Mouse (Mus musculus) liver, embryonic 16.5 days (tissue): Measurements from ENCODE around the gene Rapgef4. TPM values are rescaled to one million over a fixed set of nuclear protein-coding genes. Genes with fewer than 3 reads are reported as not detected.

Experiments used
- ATAC-seq: fragments of 200-750 bp; cut with Nextera tagmentation; 2 replicates; pipeline ENCODE4 v1.8.0; 2017; ENCODE audit warnings: low read depth, mild to moderate bottlenecking, moderate number of reproducible peaks, moderate library complexity
- H3K27ac ChIP-seq: fragments of 300-500 bp; sonication (generic); 2 replicates; pipeline ENCODE4 v1.5.1; 2014; ENCODE audit warnings: mild to moderate bottlenecking, low read length
- H3K27me3 ChIP-seq: fragments of 300-500 bp; sonication (generic); 2 replicates; pipeline ENCODE4 v1.6.1; 2014; ENCODE audit warnings: low read depth, low read length, mixed read lengths; ENCODE audit not compliant: control insufficient read depth, insufficient read depth
- H3K36me3 ChIP-seq: fragments of 300-500 bp; sonication (generic); 2 replicates; pipeline ENCODE4 v1.6.1; 2014; ENCODE audit warnings: mild to moderate bottlenecking; ENCODE audit not compliant: control insufficient read depth, insufficient read depth
- H3K4me1 ChIP-seq: fragments of 300-500 bp; sonication (generic); 2 replicates; pipeline ENCODE4 v1.6.1; 2014; ENCODE audit warnings: low read depth, low read length, mixed read lengths; ENCODE audit not compliant: control insufficient read depth
- H3K4me2 ChIP-seq: fragments of 300-500 bp; sonication (generic); 2 replicates; pipeline ENCODE4 v1.6.1; 2014; ENCODE audit warnings: low read depth, low read length, mixed read lengths
- H3K4me3 ChIP-seq: fragments of 300-500 bp; sonication (generic); 2 replicates; pipeline ENCODE4 v1.5.1; 2014; ENCODE audit warnings: low read depth, mild to moderate bottlenecking, low read length
- H3K9ac ChIP-seq: fragments of 300-500 bp; sonication (generic); 2 replicates; pipeline ENCODE4 v1.6.1; 2014; ENCODE audit warnings: low read depth, low read length
- H3K9me3 ChIP-seq: fragments of 300-500 bp; sonication (generic); replicated peaks from 2 replicates; pipeline ENCODE4 v1.6.1; 2016; ENCODE audit warnings: low read length; ENCODE audit not compliant: control insufficient read depth
- WGBS: fragments of 180-500 bp; shearing (Covaris S2); extraction: QIAGEN DNeasy Blood & Tissue Kit; methylation state at CpG from one replicate; pipeline ENCODE4 v1.1.7; 2014; ENCODE audit not compliant: insufficient replicate concordance; 5-methylcytosine and 5-hydroxymethylcytosine counted together
- polyA plus RNA-seq: library from polyadenylated mRNA; unstranded; fragments of >200 nt; fragmentation: Nextera tagmentation; extraction: Ambion mirVana; gene quantifications from 2 replicates; pipeline ENCODE4 v1.2.1, GENCODE M21; 2015

Gene Rapgef4
- polyA plus RNA-seq, 1 experiment from 2014 or later, result 7.8 TPM

DNA sequence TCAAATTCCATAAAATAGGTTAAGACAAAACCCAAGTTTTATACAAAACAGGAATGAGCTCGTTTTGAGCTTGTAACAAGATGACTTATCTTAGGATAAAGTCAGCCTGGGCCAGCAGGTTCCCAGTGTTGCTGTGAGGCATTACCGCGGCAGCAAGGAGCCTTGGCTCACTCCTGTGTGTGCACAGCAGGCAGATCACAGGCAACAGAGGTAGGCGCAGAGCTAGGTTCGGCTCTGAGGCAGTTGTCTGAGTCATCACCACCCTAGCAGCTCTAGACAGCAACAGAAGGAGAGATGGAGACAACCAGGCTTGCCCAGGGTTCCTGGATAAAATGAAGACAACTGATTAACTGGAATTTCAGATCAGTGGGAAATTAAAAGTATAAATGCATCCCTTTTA, 35.0 kb downstream of the Rapgef4 start:
- Histone ChIP-seq H3K4me2 (no peak overlapping the region), H3K27ac (no peak overlapping the region), H3K4me3 (no peak overlapping the region), H3K4me1 (no peaks in the 10 kb centered on the region), H3K36me3 (no peaks in the 10 kb centered on the region), H3K9me3 (no peaks in the 10 kb centered on the region), H3K27me3 (no peaks in the 10 kb centered on the region), H3K9ac (no peak overlapping the region)
- WGBS, result 36% methylated on average over 5 of the region's 5 CpGs
- no peak for ATAC-seq

DNA sequence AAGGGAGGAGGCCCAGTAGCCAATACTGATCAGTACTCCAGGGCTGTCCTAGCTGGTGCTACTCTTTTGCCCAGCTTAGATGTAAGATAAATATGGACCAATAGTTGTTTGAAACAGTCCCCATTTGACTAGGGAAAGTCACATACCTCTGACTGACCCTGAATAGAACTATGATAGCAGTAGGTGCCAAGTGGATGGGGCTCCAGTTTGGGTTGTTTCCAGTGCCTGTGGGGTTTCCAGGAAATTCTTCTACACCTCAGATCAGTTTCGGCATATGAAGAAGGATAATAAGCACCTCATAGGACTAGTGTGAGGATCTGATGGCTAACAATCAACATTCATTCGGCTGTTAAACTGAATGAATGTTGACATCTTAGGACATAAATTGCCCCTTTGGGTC, 36.1 kb downstream of the Rapgef4 start:
- Histone ChIP-seq H3K27me3 (no peaks in the 10 kb centered on the region), H3K9me3 (no peaks in the 10 kb centered on the region), H3K4me3 (no peak overlapping the region), H3K27ac (no peak overlapping the region), H3K9ac (no peak overlapping the region), H3K36me3 (no peaks in the 10 kb centered on the region), H3K4me1 (no peaks in the 10 kb centered on the region), H3K4me2 (no peak overlapping the region)
- ATAC-seq, result no peak
- WGBS, result 64% methylated on average over 2 of the region's 2 CpGs

DNA sequence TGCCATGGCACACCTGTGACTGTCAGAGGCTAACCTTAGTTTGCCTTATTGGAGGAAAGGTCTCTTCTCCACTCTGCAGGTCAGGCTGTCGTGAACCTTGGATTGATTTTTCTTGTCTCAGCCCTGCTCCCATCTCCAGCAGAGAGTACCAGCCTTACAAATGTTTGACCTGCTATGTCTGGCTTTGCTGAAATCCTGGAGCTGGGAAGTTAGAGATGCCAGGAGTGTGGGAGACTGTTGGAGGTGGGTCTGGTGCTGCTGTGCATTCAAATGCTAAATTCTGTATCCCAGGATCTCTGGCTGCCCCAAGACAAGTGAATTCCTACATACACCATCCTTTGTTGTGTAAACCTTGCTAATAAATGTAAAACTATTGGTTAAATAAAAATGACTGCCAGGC, 37.7 kb downstream of the Rapgef4 start:
- Histone ChIP-seq H3K9ac (no peak overlapping the region), H3K4me2 (no peak overlapping the region), H3K4me3 (no peak overlapping the region), H3K9me3 (no peaks in the 10 kb centered on the region), H3K36me3 (no peaks in the 10 kb centered on the region), H3K27ac (no peak overlapping the region), H3K27me3 (no peaks in the 10 kb centered on the region), H3K4me1 (no peaks in the 10 kb centered on the region)
- 34% methylated on average over 1 of the region's 1 CpGs for WGBS
- no peak for ATAC-seq

DNA sequence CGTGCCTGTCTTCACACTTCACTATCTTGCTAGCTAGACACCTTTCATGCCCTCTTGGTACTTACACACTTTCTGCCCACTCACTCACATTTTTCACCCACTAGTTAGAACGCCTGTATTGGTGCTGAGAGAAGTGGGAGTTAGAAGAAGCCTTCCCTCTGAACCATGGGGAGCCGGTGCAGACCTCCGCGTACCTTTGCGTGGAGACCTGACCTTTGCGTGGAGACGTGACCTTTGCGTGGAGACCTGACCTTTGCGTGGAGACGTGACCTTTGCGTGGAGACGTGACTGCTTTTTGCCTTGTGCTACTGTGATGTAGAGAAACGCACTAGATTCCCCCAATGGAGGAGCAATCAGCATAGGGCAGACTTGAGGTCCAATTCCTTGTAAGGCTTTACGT, 39.7 kb downstream of the Rapgef4 start:
- whole genome bisulfite sequencing, result 79% methylated on average over 15 of the region's 15 CpGs
- Histone ChIP-seq H3K4me1 (no peaks in the 10 kb centered on the region), H3K9me3 (no peaks in the 10 kb centered on the region), H3K4me3 (no peak overlapping the region), H3K27ac (no peak overlapping the region), H3K9ac (no peak overlapping the region), H3K27me3 (no peaks in the 10 kb centered on the region), H3K36me3 (no peaks in the 10 kb centered on the region), H3K4me2 (no peak overlapping the region)
- no peak for ATAC-seq

GRCm38 (mm10) chr2:72021440-72021839, 40.4 kb downstream of the Rapgef4 start:
- WGBS, result 67% methylated on average over 5 of the region's 5 CpGs

DNA sequence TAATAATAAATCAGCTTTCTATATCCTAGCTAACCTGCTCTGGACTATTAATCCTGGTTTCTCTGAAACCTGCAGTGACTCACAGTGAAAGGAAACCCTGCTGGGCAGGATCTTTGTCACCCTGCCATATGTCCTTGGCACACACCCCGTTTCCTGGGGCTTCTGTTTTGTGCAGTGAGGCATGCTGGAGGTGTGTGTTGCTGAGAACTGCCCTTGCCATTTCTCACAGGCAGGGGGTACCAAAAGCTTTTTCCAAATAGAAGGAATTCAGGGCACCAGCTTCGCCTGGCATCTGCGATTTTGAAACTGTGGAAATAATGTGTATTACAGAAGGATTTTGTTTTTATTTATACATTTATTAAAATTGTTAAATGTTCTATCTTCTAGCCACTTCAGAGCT, 40.8 kb downstream of the Rapgef4 start:
- ATAC-seq, result no peak
- H3K9me3 ChIP-seq, result no peaks in the 10 kb centered on the region
- H3K4me2 ChIP-seq, result no peak overlapping the region
- H3K4me3 ChIP-seq, result no peak overlapping the region
- 55% methylated on average over 3 of the region's 3 CpGs for WGBS
- no peaks in the 10 kb centered on the region for H3K27me3 ChIP-seq
- no peaks in the 10 kb centered on the region for H3K4me1 ChIP-seq
- H3K27ac ChIP-seq, result no peak overlapping the region
- no peaks in the 10 kb centered on the region for H3K36me3 ChIP-seq
- H3K9ac ChIP-seq, result no peak overlapping the region

More at GRCm38 (mm10) chr2:72021440-72021839, 40.4 kb downstream of the Rapgef4 start:
- Histone ChIP-seq H3K27me3 (no peaks in the 10 kb centered on the region), H3K4me2 (no peak overlapping the region), H3K9me3 (no peaks in the 10 kb centered on the region), H3K36me3 (no peaks in the 10 kb centered on the region), H3K4me3 (no peak overlapping the region), H3K27ac (no peak overlapping the region), H3K9ac (no peak overlapping the region), H3K4me1 (no peaks in the 10 kb centered on the region)
- ATAC-seq, result no peak

GRCm38 (mm10) chr2:72023791-72024190, 42.8 kb downstream of the Rapgef4 start:
- Histone ChIP-seq H3K4me2 (no peak overlapping the region), H3K36me3 (no peaks in the 10 kb centered on the region), H3K4me1 (no peaks in the 10 kb centered on the region), H3K4me3 (no peak overlapping the region), H3K9me3 (no peaks in the 10 kb centered on the region), H3K27ac (no peak overlapping the region), H3K27me3 (no peaks in the 10 kb centered on the region), H3K9ac (no peak overlapping the region)
- no peak for ATAC-seq
- 68% methylated on average over 5 of the region's 5 CpGs for WGBS

GRCm38 (mm10) chr2:72025660-72026059, 44.6 kb downstream of the Rapgef4 start:
- no peak for ATAC-seq
- Histone ChIP-seq H3K4me3 (no peak overlapping the region), H3K27ac (no peak overlapping the region), H3K27me3 (no peaks in the 10 kb centered on the region), H3K9ac (no peak overlapping the region), H3K9me3 (no peaks in the 10 kb centered on the region), H3K36me3 (no peaks in the 10 kb centered on the region), H3K4me1 (no peaks in the 10 kb centered on the region), H3K4me2 (no peak overlapping the region)
- WGBS, result 67% methylated on average over 5 of the region's 5 CpGs

DNA sequence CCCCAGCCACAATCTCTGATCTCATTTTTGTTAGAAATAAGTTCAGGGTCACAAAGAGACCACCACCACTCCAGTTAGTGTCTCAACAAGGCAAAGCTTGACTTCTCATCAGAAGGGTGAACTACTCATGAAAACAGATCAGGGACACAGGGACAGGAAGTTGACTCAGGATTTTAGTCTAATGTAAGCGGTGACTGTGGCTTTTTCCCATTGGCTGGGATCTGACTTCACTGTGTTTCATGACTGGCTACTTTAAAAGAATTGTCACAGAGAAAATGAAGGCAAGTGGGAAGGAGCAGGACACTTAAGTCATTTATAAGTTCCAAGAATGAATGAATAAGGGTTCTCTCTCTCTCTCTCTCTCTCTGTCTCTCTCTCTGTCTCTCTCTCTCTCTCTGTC, 45.5 kb downstream of the Rapgef4 start:
- WGBS, result 44% methylated on average over 1 of the region's 1 CpGs
- H3K4me2 ChIP-seq, result no peak overlapping the region
- no peak overlapping the region for H3K9ac ChIP-seq
- ATAC-seq, result no peak
- H3K27ac ChIP-seq, result no peak overlapping the region
- no peaks in the 10 kb centered on the region for H3K4me1 ChIP-seq
- no peaks in the 10 kb centered on the region for H3K9me3 ChIP-seq
- H3K4me3 ChIP-seq, result no peak overlapping the region
- H3K27me3 ChIP-seq, result no peaks in the 10 kb centered on the region
- no peaks in the 10 kb centered on the region for H3K36me3 ChIP-seq

GRCm38 (mm10) chr2:72029081-72029480, 48.0 kb downstream of the Rapgef4 start:
- 50% methylated on average over 1 of the region's 1 CpGs for WGBS

More at GRCm38 (mm10) chr2:72029081-72029480, 48.0 kb downstream of the Rapgef4 start:
- no peaks in the 10 kb centered on the region for H3K27me3 ChIP-seq
- no peak overlapping the region for H3K4me2 ChIP-seq
- no peak for ATAC-seq
- no peaks in the 10 kb centered on the region for H3K4me1 ChIP-seq
- H3K9me3 ChIP-seq, result no peaks in the 10 kb centered on the region
- H3K36me3 ChIP-seq, result no peaks in the 10 kb centered on the region
- H3K4me3 ChIP-seq, result no peak overlapping the region
- no peak overlapping the region for H3K9ac ChIP-seq
- H3K27ac ChIP-seq, result no peak overlapping the region
